Mouse (Mus musculus) kidney, embryonic 16.5 days (tissue): ENCODE results near the gene Cbx8. TPM values are rescaled to one million over a fixed set of nuclear protein-coding genes. Genes with fewer than 3 reads are reported as not detected.

Experiments
- ATAC-seq: fragments of 200-750 bp; cut with Nextera tagmentation; 2 replicates; pipeline ENCODE4 v1.8.0; 2017; ENCODE audit warnings: moderate TSS enrichment; ENCODE audit not compliant: low FRiP score, low TSS enrichment
- H3K27ac ChIP-seq: fragments of 300-500 bp; sonication (generic); 2 replicates; pipeline ENCODE4 v1.5.1; 2014; ENCODE audit warnings: low read length
- H3K27me3 ChIP-seq: fragments of 300-500 bp; sonication (generic); 2 replicates; pipeline ENCODE4 v1.6.1; 2014; ENCODE audit warnings: low read length, control low read depth, mixed read lengths; ENCODE audit not compliant: insufficient read depth
- H3K36me3 ChIP-seq: fragments of 300-500 bp; sonication (generic); 2 replicates; pipeline ENCODE4 v1.6.1; 2014; ENCODE audit warnings: low read length, control low read depth, mixed read lengths; ENCODE audit not compliant: insufficient read depth
- H3K4me1 ChIP-seq: fragments of 300-500 bp; sonication (generic); 2 replicates; pipeline ENCODE4 v1.6.1; 2014; ENCODE audit warnings: low read length, control low read depth, mixed read lengths; ENCODE audit not compliant: insufficient read depth
- H3K4me2 ChIP-seq: fragments of 300-500 bp; sonication (generic); replicated peaks from 2 replicates; pipeline ENCODE4 v1.6.1; 2014; ENCODE audit warnings: low read depth, low read length
- H3K4me3 ChIP-seq: fragments of 300-500 bp; sonication (generic); 2 replicates; pipeline ENCODE4 v1.5.1; 2014; ENCODE audit warnings: mild to moderate bottlenecking, low read length
- H3K9ac ChIP-seq: fragments of 300-500 bp; sonication (generic); replicated peaks from 2 replicates; pipeline ENCODE4 v1.6.1; 2014; ENCODE audit warnings: low read length
- H3K9me3 ChIP-seq: fragments of 300-500 bp; sonication (generic); 2 replicates; pipeline ENCODE4 v1.6.1; 2016; ENCODE audit warnings: low read length, control low read depth
- WGBS: fragments of 180-500 bp; shearing (Covaris S2); extraction: QIAGEN DNeasy Blood & Tissue Kit; methylation state at CpG from one replicate; pipeline ENCODE4 v1.1.7; 2014; 5-methylcytosine and 5-hydroxymethylcytosine counted together
- polyA plus RNA-seq: library from polyadenylated mRNA; unstranded; fragments of >200 nt; fragmentation: Nextera tagmentation; extraction: Ambion mirVana; gene quantifications from 2 replicates; pipeline ENCODE4 v1.2.1, GENCODE M21; 2015

The Cbx8 gene
- polyA plus RNA-seq, 1 experiment from 2014 or later, result 8.5 TPM

DNA sequence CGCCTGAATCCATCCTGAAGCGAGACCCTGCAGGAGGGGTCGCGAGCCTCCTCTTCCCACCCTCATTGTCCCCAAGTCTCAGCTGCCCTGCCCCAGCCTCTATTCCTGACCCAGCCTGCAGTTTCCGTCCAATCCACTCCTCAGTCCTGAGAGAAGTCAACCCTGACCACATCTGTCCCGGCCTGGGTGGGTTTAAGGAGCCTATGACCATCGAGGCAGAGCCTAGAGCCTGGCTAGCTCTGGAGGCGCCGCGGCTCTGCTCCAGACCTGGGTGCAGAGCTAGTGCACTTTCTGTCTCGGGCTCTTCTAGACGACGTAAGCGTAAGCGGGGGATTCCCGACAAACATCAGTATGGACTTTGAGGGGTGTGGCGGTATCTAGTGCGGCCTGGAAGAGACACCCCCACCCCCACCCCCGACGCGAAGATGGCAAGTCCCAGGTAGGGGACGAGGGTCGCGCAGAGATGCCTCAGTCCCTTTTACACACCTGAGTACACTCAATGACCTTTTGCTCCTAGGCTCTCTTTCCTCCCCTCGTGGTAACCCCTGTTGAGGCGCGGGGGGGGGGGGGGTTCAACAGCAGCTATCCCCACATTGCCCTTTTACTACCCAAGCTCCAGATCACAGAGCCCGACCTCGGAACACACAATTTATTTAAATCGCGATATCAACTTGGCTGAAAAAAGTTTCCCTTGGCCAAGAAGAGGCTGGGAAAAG is 1.1 kb upstream of the Cbx8 start:
- H3K36me3 ChIP-seq, result peaks cover 10% of the 10 kb centered on the region
- peaks cover 80% of the 10 kb centered on the region for H3K27me3 ChIP-seq
- H3K9ac ChIP-seq, result peak overlapping the region; percentile 73
- H3K4me2 ChIP-seq, result peak overlapping the region; percentile 99
- H3K27ac ChIP-seq, result no peak overlapping the region
- H3K4me1 ChIP-seq, result peaks cover 54% of the 10 kb centered on the region
- no peaks in the 10 kb centered on the region for H3K9me3 ChIP-seq
- peak overlapping the region; percentile 56 for H3K4me3 ChIP-seq
- under 1% methylated on average over 30 of the region's 31 CpGs for WGBS
- peak; percentile 21 for ATAC-seq

GRCm38 (mm10) chr11:119041325-119041716 is 552 bp upstream of the Cbx8 start:
- peak; percentile 79 for ATAC-seq
- 0% methylated on average over 30 of the region's 31 CpGs for WGBS
- peak overlapping the region; percentile 73 for H3K9ac ChIP-seq
- peak overlapping the region; percentile 56 for H3K4me3 ChIP-seq
- H3K4me1 ChIP-seq, result peaks cover 50% of the 10 kb centered on the region
- H3K9me3 ChIP-seq, result no peaks in the 10 kb centered on the region
- H3K27me3 ChIP-seq, result peaks cover 80% of the 10 kb centered on the region
- H3K4me2 ChIP-seq, result peak overlapping the region; percentile 99
- no peak overlapping the region for H3K27ac ChIP-seq
- H3K36me3 ChIP-seq, result peaks cover 10% of the 10 kb centered on the region

DNA sequence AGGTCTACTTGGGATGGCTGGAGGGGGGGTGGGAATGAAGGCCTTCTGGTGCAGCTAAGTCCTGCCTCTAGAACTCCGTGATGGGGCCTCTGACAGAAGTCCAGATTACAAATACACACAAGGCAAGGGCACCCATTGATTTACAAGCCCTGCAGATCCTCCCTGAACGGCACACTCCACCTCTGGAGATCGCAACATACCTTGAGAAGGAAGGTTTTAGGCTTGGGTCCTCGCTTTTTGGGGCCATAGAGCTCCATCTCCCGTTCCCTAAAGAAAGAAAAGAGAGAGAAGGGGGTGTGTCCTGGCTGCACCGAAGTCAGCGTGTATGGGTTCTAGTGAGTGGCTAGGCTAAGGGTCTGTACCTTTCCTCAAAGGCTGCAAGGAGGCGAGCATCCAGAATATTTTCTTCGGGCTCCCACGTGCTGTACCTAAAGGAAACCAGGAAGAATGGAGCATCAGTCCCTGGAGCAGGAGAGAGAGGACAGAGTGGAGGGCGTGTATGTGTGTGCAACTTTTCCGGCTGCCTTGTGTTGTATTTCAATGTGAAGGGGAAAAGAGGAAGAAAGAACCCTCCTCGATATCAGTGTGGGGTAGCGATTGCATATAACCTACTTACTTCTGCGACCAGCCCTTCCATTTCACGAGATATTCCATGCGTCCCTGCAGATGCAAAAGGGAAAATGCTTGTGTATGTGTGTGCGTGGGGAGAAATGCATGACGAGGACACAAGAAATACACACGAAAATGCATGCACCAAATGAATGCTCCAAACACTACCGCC is 847 bp downstream of the Cbx8 start:
- peaks cover 50% of the 10 kb centered on the region for H3K4me1 ChIP-seq
- no peak overlapping the region for H3K27ac ChIP-seq
- ATAC-seq, result no peak
- WGBS, result 11% methylated on average over 21 of the region's 21 CpGs
- H3K36me3 ChIP-seq, result peaks cover 10% of the 10 kb centered on the region
- H3K9me3 ChIP-seq, result no peaks in the 10 kb centered on the region
- peaks cover 80% of the 10 kb centered on the region for H3K27me3 ChIP-seq
- peak overlapping the region; percentile 56 for H3K4me3 ChIP-seq
- H3K9ac ChIP-seq, result peak overlapping the region; percentile 69
- peak overlapping the region; percentile 90 for H3K4me2 ChIP-seq

DNA sequence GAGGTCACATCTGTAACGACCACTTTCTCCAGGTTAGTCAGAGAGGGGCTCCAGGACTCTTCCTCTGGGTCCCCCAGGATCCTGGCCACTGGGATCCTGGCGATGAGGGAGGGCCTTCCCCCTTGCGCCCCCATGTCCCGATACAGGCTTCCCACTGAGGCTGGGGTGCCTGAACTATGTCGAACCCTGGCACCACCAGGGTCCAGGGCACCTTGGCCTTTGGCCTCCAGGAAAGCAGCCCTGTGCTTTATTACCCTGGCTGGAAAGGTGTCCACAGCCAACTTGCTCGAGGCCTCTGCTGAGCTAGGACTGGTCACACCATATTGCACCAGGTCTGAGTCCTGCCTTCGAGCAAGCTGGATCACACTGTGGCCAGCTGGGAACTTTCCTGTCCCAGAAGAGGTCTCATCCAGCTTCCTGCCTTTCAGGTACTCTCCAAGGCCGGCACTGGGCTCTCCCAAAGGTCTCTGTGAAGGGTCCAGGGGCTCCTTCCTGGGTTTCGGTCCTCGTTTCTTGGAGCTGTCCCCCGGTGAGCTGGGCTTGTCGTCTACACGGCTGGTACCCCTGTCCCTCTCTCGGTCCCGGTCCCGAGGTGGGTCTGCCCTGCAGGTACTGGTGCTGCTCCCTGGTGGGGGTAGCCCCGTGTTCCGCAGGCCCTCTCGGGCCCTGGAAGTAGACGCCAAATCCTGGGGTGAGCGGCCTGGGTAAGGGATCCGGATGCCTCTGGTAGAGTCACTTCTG is 1.9 kb downstream of the Cbx8 start:
- Histone ChIP-seq H3K27ac (no peak overlapping the region), H3K9ac (no peak overlapping the region), H3K36me3 (peaks cover 10% of the 10 kb centered on the region), H3K4me3 (no peak overlapping the region), H3K4me2 (no peak overlapping the region), H3K27me3 (peaks cover 77% of the 10 kb centered on the region), H3K9me3 (no peaks in the 10 kb centered on the region), H3K4me1 (peaks cover 45% of the 10 kb centered on the region)
- 61% methylated on average over 22 of the region's 22 CpGs for WGBS
- no peak for ATAC-seq

- H3K9me3 ChIP-seq, result no peaks in the 10 kb centered on the region
- no peak overlapping the region; the same call in 1 of the 2 replicates for H3K9ac ChIP-seq
- ATAC-seq, result no peak
- H3K36me3 ChIP-seq, result peaks cover 10% of the 10 kb centered on the region
- peak overlapping the region; percentile 59 for H3K4me3 ChIP-seq
- 14% methylated on average over 18 of the region's 18 CpGs for WGBS
- H3K27me3 ChIP-seq, result peaks cover 69% of the 10 kb centered on the region
- peak overlapping the region; percentile 87 for H3K4me2 ChIP-seq
- no peak overlapping the region for H3K27ac ChIP-seq
- peaks cover 44% of the 10 kb centered on the region for H3K4me1 ChIP-seq
These were observed 2.9 kb downstream of the Cbx8 start for GRCm38 (mm10) chr11:119037780-119038401.

DNA sequence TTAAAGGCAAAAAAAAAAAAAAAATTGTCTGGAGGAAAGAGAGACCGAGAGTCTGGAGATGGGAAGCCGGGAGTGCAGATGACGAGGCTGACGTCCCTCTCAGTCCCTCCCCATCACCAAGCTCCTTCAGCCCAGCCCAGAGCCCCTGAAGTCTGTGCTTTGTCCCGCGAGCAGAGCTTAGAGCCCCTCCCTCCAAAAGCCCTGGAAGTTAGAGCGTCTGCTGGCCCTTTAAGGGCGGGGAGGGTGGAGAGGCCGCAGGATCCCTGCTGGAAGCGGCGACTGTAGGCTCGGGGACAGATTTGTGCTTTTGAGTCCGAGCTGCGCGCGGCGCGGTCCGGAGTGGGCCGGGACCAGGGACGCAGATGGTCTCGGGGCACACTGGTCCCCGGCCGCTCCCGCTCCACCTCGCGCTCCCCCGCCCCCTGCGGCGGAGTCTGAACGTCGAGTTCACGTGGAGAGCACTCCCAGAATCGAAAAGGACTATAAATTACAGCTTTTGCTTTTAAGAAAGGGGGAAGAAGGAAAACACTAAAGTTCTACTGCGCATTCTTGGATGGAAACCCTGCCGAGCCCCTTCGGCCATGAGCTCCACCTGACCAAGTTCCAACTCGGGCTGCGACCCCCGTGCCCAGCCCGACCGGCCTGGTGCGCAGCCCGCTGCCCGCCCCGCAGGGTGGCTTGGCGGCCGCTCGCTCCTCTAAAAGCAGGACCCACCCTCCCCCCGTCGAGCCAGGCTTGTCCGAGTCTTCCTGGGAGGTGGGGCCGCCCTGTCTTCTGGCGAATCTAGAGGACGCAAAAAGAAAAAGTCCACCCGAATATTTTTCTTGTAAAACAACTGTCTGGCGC is 3.6 kb downstream of the Cbx8 start:
- Histone ChIP-seq H3K36me3 (peaks cover 10% of the 10 kb centered on the region), H3K4me3 (peak overlapping the region; percentile 59), H3K9me3 (no peaks in the 10 kb centered on the region), H3K4me1 (peaks cover 38% of the 10 kb centered on the region), H3K27ac (no peak overlapping the region), H3K4me2 (peak overlapping the region; percentile 87), H3K9ac (peak overlapping the region; percentile 69), H3K27me3 (peaks cover 62% of the 10 kb centered on the region)
- no peak for ATAC-seq
- WGBS, result 2% methylated on average over 57 of the region's 57 CpGs

DNA sequence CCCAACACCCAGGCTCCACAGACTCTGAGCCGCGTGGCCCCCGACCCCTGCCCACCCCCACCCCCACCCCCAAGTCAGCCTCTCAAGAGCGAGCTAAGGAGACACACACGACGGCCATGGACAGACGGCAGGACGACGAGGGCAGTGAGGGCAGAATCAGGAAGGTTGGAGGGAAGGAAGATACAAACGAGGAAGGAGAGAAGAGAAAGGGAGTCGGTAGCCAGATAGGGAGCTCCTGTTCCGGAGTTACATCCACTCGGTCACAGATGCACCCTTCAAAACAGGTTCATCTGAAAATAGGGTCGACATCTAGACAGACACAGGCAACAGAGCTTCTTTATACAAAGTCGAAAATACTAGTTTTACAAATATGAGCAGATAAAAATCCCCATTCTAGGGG is 4.3 kb downstream of the Cbx8 start:
- no peaks in the 10 kb centered on the region for H3K9me3 ChIP-seq
- H3K4me2 ChIP-seq, result no peak overlapping the region
- peaks cover 55% of the 10 kb centered on the region for H3K27me3 ChIP-seq
- H3K36me3 ChIP-seq, result peaks cover 10% of the 10 kb centered on the region
- 7% methylated on average over 15 of the region's 15 CpGs for WGBS
- H3K9ac ChIP-seq, result no peak overlapping the region
- H3K4me1 ChIP-seq, result peaks cover 34% of the 10 kb centered on the region
- no peak overlapping the region; the same call in 1 of the 2 replicates for H3K4me3 ChIP-seq
- no peak for ATAC-seq
- H3K27ac ChIP-seq, result no peak overlapping the region

GRCm38 (mm10) chr11:119035686-119036165 is 5.0 kb downstream of the Cbx8 start:
- Histone ChIP-seq H3K9ac (no peak overlapping the region), H3K9me3 (no peaks in the 10 kb centered on the region), H3K27ac (no peak overlapping the region), H3K36me3 (peaks cover 12% of the 10 kb centered on the region), H3K4me2 (no peak overlapping the region), H3K4me1 (peaks cover 32% of the 10 kb centered on the region), H3K27me3 (peaks cover 53% of the 10 kb centered on the region), H3K4me3 (no peak overlapping the region)
- 4% methylated on average over 21 of the region's 21 CpGs for WGBS
- no peak for ATAC-seq
